Mouse (Mus musculus) small intestine, adult 2 months (tissue): ENCODE measurements around the gene Thy1. TPM values are rescaled to one million over a fixed set of nuclear protein-coding genes. Genes with fewer than 3 reads are reported as not detected.

Experiments used
- H3K27ac ChIP-seq: fragments of 200-500 bp; 2 replicates; pipeline ENCODE4 v1.5.1; 2012; ENCODE audit warnings: low read depth, low read length, control low read depth, inconsistent platforms; ENCODE audit not compliant: insufficient read depth
- H3K27me3 ChIP-seq: fragments of 200-500 bp; 2 replicates; pipeline ENCODE4 v1.6.1; 2012; ENCODE audit warnings: mild to moderate bottlenecking, moderate library complexity, low read length, inconsistent platforms; ENCODE audit not compliant: control insufficient read depth, insufficient read depth
- H3K36me3 ChIP-seq: fragments of 200-500 bp; 2 replicates; pipeline ENCODE4 v1.6.1; 2012; ENCODE audit warnings: mild to moderate bottlenecking, low read length, control low read depth, inconsistent platforms; ENCODE audit not compliant: control insufficient read depth, insufficient read depth
- H3K4me1 ChIP-seq: fragments of 200-500 bp; 2 replicates; pipeline ENCODE4 v1.6.1; 2012; ENCODE audit warnings: low read length, inconsistent platforms, mixed read lengths; ENCODE audit not compliant: control insufficient read depth, insufficient read depth, insufficient read length
- H3K4me3 ChIP-seq: fragments of 200-500 bp; 2 replicates; pipeline ENCODE4 v1.5.1; 2012; ENCODE audit warnings: low read depth, mild to moderate bottlenecking, control low read depth, inconsistent platforms, low read length, moderate library complexity
- CTCF ChIP-seq: fragments of 200-500 bp; IDR thresholded peaks from 2 replicates; pipeline ENCODE4 v1.5.1; 2012; ENCODE audit warnings: low read depth, mild to moderate bottlenecking, control low read depth, inconsistent platforms, low read length, moderate library complexity, mixed read lengths; ENCODE audit not compliant: insufficient replicate concordance, insufficient read length; ENCODE audit errors: extremely low read depth
- POLR2A ChIP-seq: fragments of 200-500 bp; IDR thresholded peaks from 2 replicates; pipeline ENCODE4 v1.6.1; 2012; ENCODE audit warnings: low read depth, mild to moderate bottlenecking, control low read depth, inconsistent platforms, low read length, moderate library complexity
- WGBS: fragments of 180-500 bp; shearing (Covaris S2); methylation state at CpG from one replicate; pipeline ENCODE4 v1.1.7; 2018; 5-methylcytosine and 5-hydroxymethylcytosine counted together
- polyA plus RNA-seq: library from polyadenylated mRNA; depleted of rRNA; stranded (reverse); fragments of >200 nt; gene quantifications from 2 replicates; pipeline ENCODE4 v1.2.3, GENCODE M21; 2012

Thy1 gene
- polyA plus RNA-seq, 1 experiment: 20.7 TPM

- no peak overlapping the region for H3K4me3 ChIP-seq
- no peak overlapping the region for H3K27ac ChIP-seq
- no peaks in the 10 kb centered on the region for H3K27me3 ChIP-seq
- H3K4me1 ChIP-seq: peaks cover 18% of the 10 kb centered on the region; the same call in 1 of the 2 replicates
- TF ChIP-seq CTCF: peak; percentile 43; the same call in 1 of the 2 replicates
- TF ChIP-seq POLR2A: no peak
- 58% methylated on average over 9 of the region's 9 CpGs for WGBS
- H3K36me3 ChIP-seq: no peaks in the 10 kb centered on the region
Observed at GRCm38 (mm10) chr9:44074395-44075275, 31.5 kb downstream of the Thy1 start.

DNA sequence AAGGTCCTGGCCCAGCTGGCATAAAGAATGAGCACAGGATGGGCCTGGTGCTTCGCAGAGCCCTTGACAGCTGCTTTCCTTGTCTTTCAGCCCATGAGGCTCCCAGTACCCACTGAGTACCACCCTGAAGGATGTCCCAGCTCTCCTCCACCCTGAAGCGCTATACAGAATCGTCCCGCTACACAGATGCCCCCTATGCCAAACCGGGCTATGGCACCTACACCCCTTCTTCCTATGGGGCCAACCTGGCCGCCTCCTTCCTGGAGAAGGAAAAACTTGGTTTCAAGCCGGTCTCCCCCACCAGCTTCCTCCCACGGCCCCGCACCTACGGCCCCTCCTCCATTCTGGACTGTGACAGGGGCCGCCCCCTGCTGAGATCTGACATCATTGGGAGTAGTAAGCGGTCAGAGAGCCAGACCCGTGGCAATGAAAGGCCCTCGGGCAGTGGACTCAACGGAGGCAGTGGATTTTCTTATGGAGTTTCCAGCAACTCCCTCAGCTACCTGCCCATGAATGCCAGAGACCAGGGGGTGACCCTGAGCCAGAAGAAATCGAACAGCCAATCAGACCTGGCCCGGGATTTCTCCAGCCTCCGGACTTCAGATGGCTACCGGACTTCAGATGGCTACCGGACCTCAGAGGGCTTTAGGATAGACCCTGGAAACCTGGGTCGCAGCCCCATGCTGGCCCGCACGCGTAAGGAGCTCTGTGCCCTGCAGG, 32.3 kb downstream of the Thy1 start:
- Histone ChIP-seq H3K36me3 (no peaks in the 10 kb centered on the region), H3K4me3 (no peak overlapping the region), H3K27ac (no peak overlapping the region), H3K27me3 (no peaks in the 10 kb centered on the region), H3K4me1 (peaks cover 25% of the 10 kb centered on the region)
- TF ChIP-seq CTCF: no peak
- TF ChIP-seq POLR2A: no peak
- WGBS: 91% methylated on average over 24 of the region's 24 CpGs

- whole genome bisulfite sequencing: 81% methylated on average over 16 of the region's 16 CpGs
- TF ChIP-seq POLR2A: no peak
- no peak overlapping the region for H3K27ac ChIP-seq
- H3K36me3 ChIP-seq: no peaks in the 10 kb centered on the region
- no peak overlapping the region for H3K4me3 ChIP-seq
- no peaks in the 10 kb centered on the region for H3K27me3 ChIP-seq
- H3K4me1 ChIP-seq: peaks cover 32% of the 10 kb centered on the region
Observed at GRCm38 (mm10) chr9:44075996-44076763, 33.0 kb downstream of the Thy1 start.

DNA sequence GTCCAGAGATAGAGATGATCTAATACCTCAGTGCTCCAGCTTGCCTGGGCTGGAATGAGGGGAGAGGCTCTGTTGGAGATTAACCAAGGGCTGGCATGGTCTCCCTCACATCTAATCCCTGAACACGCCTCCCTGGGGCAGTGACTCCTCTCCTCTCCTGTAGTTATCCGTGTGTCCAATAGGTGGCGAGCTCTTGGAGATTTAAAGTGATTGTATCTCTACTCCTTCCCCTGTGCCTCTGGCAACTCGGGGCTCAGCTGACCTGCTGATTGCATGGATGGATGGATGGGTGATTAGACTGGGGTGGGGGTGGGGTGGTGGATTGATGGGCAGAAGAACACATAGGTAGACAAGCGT, 33.6 kb downstream of the Thy1 start:
- 24% methylated on average over 5 of the region's 5 CpGs for WGBS
- peak; percentile 70; the same call in 1 of the 2 replicates for TF ChIP-seq CTCF
- TF ChIP-seq POLR2A: no peak
- Histone ChIP-seq H3K27ac (no peak overlapping the region), H3K36me3 (no peaks in the 10 kb centered on the region), H3K27me3 (no peaks in the 10 kb centered on the region), H3K4me3 (no peak overlapping the region), H3K4me1 (peaks cover 35% of the 10 kb centered on the region)

DNA sequence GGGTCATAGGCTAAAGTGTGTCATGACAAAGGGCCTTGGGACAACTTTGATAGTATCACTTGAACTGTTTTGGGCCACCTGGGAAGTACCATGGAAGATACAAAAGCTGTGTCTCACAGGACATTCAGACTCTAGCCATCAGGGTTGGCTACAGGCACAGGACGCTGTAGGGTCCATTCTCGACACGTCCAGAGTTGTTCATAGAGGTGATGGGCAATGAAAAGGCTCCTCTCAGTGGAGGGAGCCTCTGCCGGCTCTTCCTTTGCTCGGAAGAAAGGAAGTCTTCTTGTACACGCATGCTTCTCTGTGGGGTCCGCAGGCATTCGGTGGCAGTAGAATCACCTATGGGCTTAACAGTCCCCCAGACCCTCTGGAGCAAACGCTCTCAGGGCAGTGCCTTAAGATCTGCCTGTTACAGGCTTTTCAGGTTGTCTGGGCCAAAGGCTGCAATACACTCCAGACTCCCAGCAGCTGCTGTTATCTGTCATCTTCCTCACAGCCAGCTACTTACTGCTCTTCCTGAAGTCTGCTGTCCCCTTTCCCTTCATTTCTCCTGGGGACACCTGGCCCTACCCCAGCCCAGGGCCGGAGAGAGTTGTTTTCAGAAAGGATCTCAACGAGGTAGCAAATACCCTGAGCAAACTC, 34.2 kb downstream of the Thy1 start:
- no peaks in the 10 kb centered on the region for H3K27me3 ChIP-seq
- whole genome bisulfite sequencing: 82% methylated on average over 11 of the region's 11 CpGs
- peak overlapping the region; percentile 97 for H3K27ac ChIP-seq
- H3K4me3 ChIP-seq: no peak overlapping the region
- TF ChIP-seq POLR2A: no peak
- no peak for TF ChIP-seq CTCF
- H3K36me3 ChIP-seq: no peaks in the 10 kb centered on the region
- peaks cover 37% of the 10 kb centered on the region for H3K4me1 ChIP-seq

DNA sequence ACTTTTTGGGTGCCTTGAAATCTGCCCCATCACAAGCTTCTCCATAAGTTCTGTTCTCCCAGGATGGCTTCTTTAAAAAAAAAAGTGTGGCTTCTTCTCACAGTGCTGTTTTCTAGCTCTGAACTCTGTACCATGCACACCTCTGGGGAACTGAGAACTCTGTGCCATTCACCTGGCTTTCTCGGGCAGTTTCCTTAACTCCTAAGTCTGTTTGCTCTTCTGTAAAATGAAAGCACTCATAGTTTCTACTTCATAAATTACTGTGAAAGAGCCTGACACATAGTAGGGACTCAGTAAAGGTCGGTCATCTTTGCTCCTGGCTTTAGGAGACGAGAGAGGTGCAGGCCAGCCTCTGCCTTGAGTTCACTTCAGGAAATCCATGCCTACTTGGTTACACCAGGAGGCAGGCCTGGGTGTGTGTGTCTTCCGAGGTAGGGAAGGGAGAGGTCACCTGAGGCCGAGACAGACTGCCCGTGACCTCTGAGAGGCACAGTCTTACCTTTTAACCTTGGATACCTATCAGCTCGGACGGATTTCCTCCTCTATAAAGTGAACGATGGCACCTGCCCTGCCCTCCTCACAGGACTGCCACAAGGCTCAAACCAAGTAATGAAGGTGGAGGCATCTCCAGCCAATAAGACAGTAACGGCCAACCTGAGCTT, 35.1 kb downstream of the Thy1 start:
- peaks cover 45% of the 10 kb centered on the region for H3K4me1 ChIP-seq
- no peaks in the 10 kb centered on the region for H3K36me3 ChIP-seq
- H3K4me3 ChIP-seq: peak overlapping the region; percentile 3; the same call in 1 of the 2 replicates
- WGBS: 35% methylated on average over 10 of the region's 10 CpGs
- TF ChIP-seq CTCF: peak; percentile 13; the same call in 1 of the 2 replicates
- no peak for TF ChIP-seq POLR2A
- H3K27ac ChIP-seq: peak overlapping the region; percentile 97
- H3K27me3 ChIP-seq: no peaks in the 10 kb centered on the region
